Mouse (Mus musculus): ENCODE results near the gene Casp6. TPM values are rescaled to one million over a fixed set of nuclear protein-coding genes. Genes with fewer than 3 reads are reported as not detected.

Casp6 gene
- total and polyA plus RNA-seq, 2 experiments from 2014 or later = 10.6 to 17.5 TPM

- ATAC-seq = no peak
- H3K36me3 ChIP-seq (ENCODE audit: insufficient read depth, low read length) = no peaks in the 10 kb centered on the region; the same call in 1 of the 2 replicates
- no peak overlapping the region for H3K4me2 ChIP-seq (ENCODE audit: low read depth, low read length)
- TF ChIP-seq CTCF (IDR thresholded peaks at IDR 0.05; ENCODE audit: low read depth) = no peak
- H3K4me3 ChIP-seq (ENCODE audit: low read length) = no peak overlapping the region
- H3K9ac ChIP-seq (replicated peaks; ENCODE audit: low read length) = no peak overlapping the region
- H3K27me3 ChIP-seq (ENCODE audit: insufficient read depth, low read length) = no peaks in the 10 kb centered on the region
- H3K27ac ChIP-seq = no peak overlapping the region
- WGBS = 88% methylated on average over 3 of the region's 3 CpGs
- no peak for DNase-seq (ENCODE audit: low spot score)
- H3K9me3 ChIP-seq (ENCODE audit: low read length) = no peaks in the 10 kb centered on the region
- no peaks in the 10 kb centered on the region for H3K4me1 ChIP-seq (ENCODE audit: insufficient read depth, low read length)
These were observed 16.2 kb downstream of the Casp6 start for GRCm38 (mm10) chr3:129917424-129917823.

GRCm38 (mm10) chr3:129918434-129918833 is 17.2 kb downstream of the Casp6 start:
- Histone ChIP-seq H3K27me3 (ENCODE audit: insufficient read depth, low read length) (no peaks in the 10 kb centered on the region), H3K9me3 (ENCODE audit: low read length) (no peaks in the 10 kb centered on the region), H3K4me1 (ENCODE audit: insufficient read depth, low read length) (no peaks in the 10 kb centered on the region), H3K36me3 (ENCODE audit: insufficient read depth, low read length) (no peaks in the 10 kb centered on the region; the same call in 1 of the 2 replicates), H3K9ac (replicated peaks; ENCODE audit: low read length) (no peak overlapping the region), H3K27ac (no peak overlapping the region), H3K4me3 (ENCODE audit: low read length) (no peak overlapping the region), H3K4me2 (ENCODE audit: low read depth, low read length) (no peak overlapping the region)
- ATAC-seq (peak; percentile 90), DNase-seq (ENCODE audit: low spot score) (peak; percentile 86)
- WGBS = 15% methylated on average over 13 of the region's 13 CpGs
- TF ChIP-seq CTCF (IDR thresholded peaks at IDR 0.05; ENCODE audit: low read depth) = peak; percentile 84

GRCm38 (mm10) chr3:129923581-129923980 is 22.4 kb downstream of the Casp6 start:
- Histone ChIP-seq H3K4me3 (ENCODE audit: low read length) (no peak overlapping the region), H3K4me2 (ENCODE audit: low read depth, low read length) (no peak overlapping the region), H3K36me3 (ENCODE audit: insufficient read depth, low read length) (no peaks in the 10 kb centered on the region), H3K9ac (replicated peaks; ENCODE audit: low read length) (no peak overlapping the region), H3K4me1 (ENCODE audit: insufficient read depth, low read length) (no peaks in the 10 kb centered on the region), H3K27me3 (ENCODE audit: insufficient read depth, low read length) (no peaks in the 10 kb centered on the region), H3K27ac (no peak overlapping the region), H3K9me3 (ENCODE audit: low read length) (no peaks in the 10 kb centered on the region)
- WGBS = 91% methylated on average over 7 of the region's 7 CpGs
- DNase-seq (ENCODE audit: low spot score) = no peak
- TF ChIP-seq CTCF (IDR thresholded peaks at IDR 0.05; ENCODE audit: low read depth) = no peak
- no peak for ATAC-seq

- H3K4me3 ChIP-seq (ENCODE audit: low read length) = no peak overlapping the region
- TF ChIP-seq CTCF (IDR thresholded peaks at IDR 0.05; ENCODE audit: low read depth) = no peak
- no peaks in the 10 kb centered on the region for H3K4me1 ChIP-seq (ENCODE audit: insufficient read depth, low read length)
- ATAC-seq (no peak), DNase-seq (ENCODE audit: low spot score) (no peak)
- no peaks in the 10 kb centered on the region for H3K9me3 ChIP-seq (ENCODE audit: low read length)
- no peak overlapping the region for H3K27ac ChIP-seq
- H3K4me2 ChIP-seq (ENCODE audit: low read depth, low read length) = no peak overlapping the region
- no peak overlapping the region for H3K9ac ChIP-seq (replicated peaks; ENCODE audit: low read length)
- no peaks in the 10 kb centered on the region for H3K27me3 ChIP-seq (ENCODE audit: insufficient read depth, low read length)
- WGBS = 91% methylated on average over 3 of the region's 3 CpGs
- no peaks in the 10 kb centered on the region for H3K36me3 ChIP-seq (ENCODE audit: insufficient read depth, low read length)
These were observed 24.6 kb downstream of the Casp6 start for GRCm38 (mm10) chr3:129925861-129926260.

GRCm38 (mm10) chr3:129930213-129930778 is 29.1 kb downstream of the Casp6 start:
- H3K4me1 ChIP-seq (ENCODE audit: insufficient read depth, low read length) = no peaks in the 10 kb centered on the region
- WGBS = 68% methylated on average over 6 of the region's 6 CpGs
- H3K27me3 ChIP-seq (ENCODE audit: insufficient read depth, low read length) = no peaks in the 10 kb centered on the region
- H3K9ac ChIP-seq (replicated peaks; ENCODE audit: low read length) = no peak overlapping the region
- no peaks in the 10 kb centered on the region for H3K9me3 ChIP-seq (ENCODE audit: low read length)
- H3K4me2 ChIP-seq (ENCODE audit: low read depth, low read length) = no peak overlapping the region
- TF ChIP-seq CTCF (IDR thresholded peaks at IDR 0.05; ENCODE audit: low read depth) = no peak
- H3K27ac ChIP-seq = no peak overlapping the region
- no peak for ATAC-seq
- no peak for DNase-seq (ENCODE audit: low spot score)
- no peaks in the 10 kb centered on the region for H3K36me3 ChIP-seq (ENCODE audit: insufficient read depth, low read length)
- H3K4me3 ChIP-seq (ENCODE audit: low read length) = no peak overlapping the region

GRCm38 (mm10) chr3:129932443-129932842 is 31.2 kb downstream of the Casp6 start:
- Histone ChIP-seq H3K4me1 (ENCODE audit: insufficient read depth, low read length) (no peaks in the 10 kb centered on the region), H3K9ac (replicated peaks; ENCODE audit: low read length) (no peak overlapping the region), H3K36me3 (ENCODE audit: insufficient read depth, low read length) (no peaks in the 10 kb centered on the region), H3K4me2 (ENCODE audit: low read depth, low read length) (no peak overlapping the region), H3K4me3 (ENCODE audit: low read length) (no peak overlapping the region), H3K27ac (no peak overlapping the region), H3K27me3 (ENCODE audit: insufficient read depth, low read length) (no peaks in the 10 kb centered on the region), H3K9me3 (ENCODE audit: low read length) (no peaks in the 10 kb centered on the region)
- peak; percentile 44 for TF ChIP-seq CTCF (IDR thresholded peaks at IDR 0.05; ENCODE audit: low read depth)
- 51% methylated on average over 4 of the region's 4 CpGs for WGBS
- DNase-seq (ENCODE audit: low spot score) (no peak), ATAC-seq (no peak)

GRCm38 (mm10) chr3:129936561-129936960 is 35.3 kb downstream of the Casp6 start:
- no peak overlapping the region for H3K27ac ChIP-seq
- no peaks in the 10 kb centered on the region for H3K9me3 ChIP-seq (ENCODE audit: low read length)
- no peak overlapping the region for H3K4me3 ChIP-seq (ENCODE audit: low read length)
- ATAC-seq (no peak), DNase-seq (ENCODE audit: low spot score) (no peak)
- WGBS = 60% methylated on average over 9 of the region's 9 CpGs
- TF ChIP-seq CTCF (IDR thresholded peaks at IDR 0.05; ENCODE audit: low read depth) = no peak
- H3K4me1 ChIP-seq (ENCODE audit: insufficient read depth, low read length) = no peaks in the 10 kb centered on the region
- no peaks in the 10 kb centered on the region for H3K27me3 ChIP-seq (ENCODE audit: insufficient read depth, low read length)
- no peak overlapping the region for H3K9ac ChIP-seq (replicated peaks; ENCODE audit: low read length)
- H3K4me2 ChIP-seq (ENCODE audit: low read depth, low read length) = no peak overlapping the region
- no peaks in the 10 kb centered on the region for H3K36me3 ChIP-seq (ENCODE audit: insufficient read depth, low read length)
